Mouse (Mus musculus) E14TG2a.4 (cell line): ENCODE measurements at regions not wholly inside any gene's neighbourhood (a gene's known extent, or its start where the extent isn't known, plus 50 kb on each side); places are given as distances from the start of the nearest gene placed in this dataset.

Source experiments
- CTCF ChIP-seq: conservative IDR thresholded peaks from 2 replicates; pipeline ENCODE4 v1.5.1; 2014; ENCODE audit warnings: low read length
- NANOG ChIP-seq: IDR thresholded peaks from 2 replicates; pipeline ENCODE4 v1.6.1; 2014; ENCODE audit warnings: borderline replicate concordance, low read length, mixed read lengths
- POU5F1 ChIP-seq: IDR thresholded peaks from 2 replicates; pipeline ENCODE4 v1.6.1; 2014; ENCODE audit warnings: low read length, borderline replicate concordance

DNA sequence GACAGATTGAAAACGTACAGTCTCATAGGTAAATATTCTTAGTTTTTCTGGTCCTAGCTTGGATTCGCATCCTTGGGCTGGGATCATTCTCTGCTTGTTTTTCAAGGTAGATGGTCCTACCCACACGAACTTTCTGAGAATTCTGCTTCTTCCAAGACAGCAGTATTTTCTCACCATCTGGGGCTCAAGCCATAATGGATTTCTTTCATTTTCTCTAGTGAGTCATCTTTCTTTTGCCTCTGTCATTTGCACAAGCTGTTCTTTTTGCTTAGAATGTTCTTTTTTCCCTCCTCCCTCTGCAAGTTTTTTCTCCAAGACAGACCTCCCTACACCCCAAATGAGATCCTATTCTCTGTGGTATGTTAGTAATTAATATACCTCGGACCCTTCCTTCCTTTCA, 132.5 kb downstream of the Pah start:
- no peak for TF ChIP-seq CTCF
- TF ChIP-seq POU5F1: no peak
- TF ChIP-seq NANOG: no peak
